ENCODE assay signal across 16 mouse cellular contexts in the genomic region with DNA sequence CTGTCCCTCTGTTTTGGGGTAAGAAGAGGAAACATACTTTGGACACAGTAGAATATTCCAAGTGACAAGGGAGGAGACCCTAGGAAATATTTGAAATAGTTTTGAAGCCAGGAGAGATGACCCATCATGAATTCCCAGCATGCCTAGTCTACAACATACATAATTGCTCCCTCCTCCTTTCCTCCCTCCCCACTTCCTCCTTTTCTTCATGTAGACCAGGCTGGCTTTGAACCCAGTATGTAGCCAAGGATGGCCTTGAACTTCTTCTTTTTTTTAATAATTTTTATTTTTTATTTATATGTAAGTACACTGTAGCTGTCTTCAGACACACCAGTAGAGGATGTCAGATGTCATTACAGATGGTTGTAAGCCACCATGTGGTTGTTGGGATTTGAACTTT. TPM values are rescaled to one million over a fixed set of nuclear protein-coding genes. Genes with fewer than 3 reads are reported as not detected.
DNase-seq lines count a peak whose midpoint lies in the region; ATAC-seq and TF ChIP-seq lines count a peak whose summit lies in the region.
"Had no signal": no experiment of that assay in that cellular context is flagged by ENCODE, and none has a peak within 500 bp of the region (broad histone marks: within the 10 kb centered on the region; RNA-seq: fewer than 3 reads in every experiment).

No protein-coding gene starts in this region.

- H3K9ac ChIP-seq in heart, adult 2 months (ENCODE audit: low read depth, low read length), result no peak overlapping the region
- H3K9ac ChIP-seq in liver, embryonic 13.5 days, result no peak overlapping the region
- H3K9ac ChIP-seq in forebrain, embryonic 12.5 days, result no peak overlapping the region
- H3K9ac ChIP-seq: forebrain, embryonic 15.5 days; heart, embryonic 15.5 days had no signal

- intact Hi-C loops in heart, adult 2 months (cut with DNase I), result loop anchor here (1.0 kb wide), 1 partner anchor 17 kb away; no protein-coding TSS in a partner anchor

- DNase-seq in heart, adult 2 months, result no peak
- no peak for DNase-seq in heart, adult 9 months (ENCODE audit: low spot score in 2 of 2)
- no peak for DNase-seq in liver, embryonic 13.5 days
- no peak for DNase-seq in liver
- DNase-seq in splenic B cell, adult 2 months (ENCODE audit: low read depth, low spot score), result peak; percentile 30
- DNase-seq: cerebellum, adult 9-11 months; retina, postnatal 1 day; right cerebral cortex, postnatal 4 days had no signal

- peaks cover 2% of the 10 kb centered on the region; the same call in 1 of the 2 replicates for H3K79me2 ChIP-seq in heart, adult 2 months (replicated peaks; ENCODE audit: control insufficient read depth, insufficient read depth, low read length)

- H3K4me1 ChIP-seq in heart, adult 2 months (ENCODE audit: control insufficient read depth, insufficient read depth, low read length), result peaks cover 15% of the 10 kb centered on the region
- peaks cover 45% of the 10 kb centered on the region for H3K4me1 ChIP-seq in liver, embryonic 13.5 days (replicated peaks)
- H3K4me1 ChIP-seq in bone marrow macrophage, adult 2 months (ENCODE audit: control insufficient read depth, insufficient read depth, low read length), result peaks cover 29% of the 10 kb centered on the region
- H3K4me1 ChIP-seq in forebrain, embryonic 12.5 days, result no peaks in the 10 kb centered on the region
- H3K4me1 ChIP-seq: forebrain, embryonic 15.5 days; hindbrain, embryonic 10.5 days had no signal

- H3K4me3 ChIP-seq in heart, adult 2 months, result peak overlapping the region; percentile 72
- no peak overlapping the region for H3K4me3 ChIP-seq in liver, embryonic 13.5 days (replicated peaks)
- no peak overlapping the region for H3K4me3 ChIP-seq in bone marrow macrophage, adult 2 months (ENCODE audit: insufficient read depth, low read length)
- H3K4me3 ChIP-seq in forebrain, embryonic 12.5 days (replicated peaks), result no peak overlapping the region
- H3K4me3 ChIP-seq: forebrain, embryonic 15.5 days; hindbrain, embryonic 10.5 days had no signal

- no peak for TF ChIP-seq POLR2A in heart, adult 2 months (IDR thresholded peaks at IDR 0.05; ENCODE audit: insufficient read depth, low read depth, low read length)
- no peak for TF ChIP-seq POLR2A in bone marrow macrophage, adult 2 months (IDR thresholded peaks at IDR 0.05; ENCODE audit: borderline replicate concordance, low read depth, low read length)

- H3K36me3 ChIP-seq in heart, adult 2 months (ENCODE audit: control insufficient read depth, insufficient read depth, low read length), result no peaks in the 10 kb centered on the region; the same call in 1 of the 2 replicates
- no peaks in the 10 kb centered on the region for H3K36me3 ChIP-seq in liver, embryonic 13.5 days
- no peaks in the 10 kb centered on the region for H3K36me3 ChIP-seq in splenic B cell, adult 2 months (ENCODE audit: control insufficient read depth, insufficient read depth, low read length, poor library complexity, severe bottlenecking)
- no peaks in the 10 kb centered on the region for H3K36me3 ChIP-seq in forebrain, embryonic 12.5 days (replicated peaks)
- H3K36me3 ChIP-seq: forebrain, embryonic 15.5 days; heart, embryonic 15.5 days; hindbrain, embryonic 10.5 days had no signal

- peak overlapping the region; percentile 60; the same call in 1 of the 2 replicates for H3K4me2 ChIP-seq in liver, embryonic 13.5 days
- no peak overlapping the region for H3K4me2 ChIP-seq in forebrain, embryonic 12.5 days
- H3K4me2 ChIP-seq: forebrain, embryonic 15.5 days had no signal

- no peak for TF ChIP-seq CTCF in heart, adult 2 months (IDR thresholded peaks at IDR 0.05)
- no peak for TF ChIP-seq CTCF in bone marrow macrophage, adult 2 months (IDR thresholded peaks at IDR 0.05; ENCODE audit: low read depth, low read length)

- 0 out of 2 replicates have a peak, but pooled peaks cover 2% of the 10 kb centered on the region for H3K9me3 ChIP-seq in liver, embryonic 13.5 days (replicated peaks)
- H3K9me3 ChIP-seq in forebrain, embryonic 12.5 days, result no peaks in the 10 kb centered on the region
- H3K9me3 ChIP-seq: forebrain, embryonic 15.5 days; heart, embryonic 15.5 days had no signal

- TF ChIP-seq EP300 in heart, adult 2 months (IDR thresholded peaks at IDR 0.05; ENCODE audit: insufficient read depth, low read depth, low read length), result no peak

- no peak for ATAC-seq in liver, embryonic 13.5 days (ENCODE audit: low read depth)
- no peak for ATAC-seq in forebrain, embryonic 12.5 days (ENCODE audit: low FRiP score)
- no peak for ATAC-seq in frontal cortex, adult (ENCODE audit: low TSS enrichment)
- ATAC-seq: forebrain, embryonic 15.5 days; hindbrain, postnatal 0 days; midbrain, embryonic 16.5 days had no signal

- H3K27me3 ChIP-seq in heart, adult 2 months (ENCODE audit: control insufficient read depth, insufficient read depth, low read length), result no peaks in the 10 kb centered on the region
- H3K27me3 ChIP-seq in liver, embryonic 13.5 days, result no peaks in the 10 kb centered on the region
- no peaks in the 10 kb centered on the region for H3K27me3 ChIP-seq in splenic B cell, adult 2 months (ENCODE audit: control insufficient read depth, insufficient read depth, low read length, poor library complexity, severe bottlenecking)
- H3K27me3 ChIP-seq in forebrain, embryonic 12.5 days, result no peaks in the 10 kb centered on the region
- H3K27me3 ChIP-seq: forebrain, embryonic 15.5 days; heart, embryonic 15.5 days had no signal

- peak overlapping the region; percentile 92 for H3K27ac ChIP-seq in heart, adult 2 months
- H3K27ac ChIP-seq in liver, embryonic 13.5 days, result no peak overlapping the region
- peak overlapping the region; percentile 25; the same call in 1 of the 2 replicates for H3K27ac ChIP-seq in bone marrow macrophage, adult 2 months (ENCODE audit: insufficient read depth, low read depth, low read length)
- H3K27ac ChIP-seq in forebrain, embryonic 12.5 days, result no peak overlapping the region
- H3K27ac ChIP-seq: forebrain, embryonic 15.5 days; hindbrain, embryonic 10.5 days; hindbrain, postnatal 0 days had no signal

RNA-seq across cellular contexts. Expression of a gene that starts 0.8 kb away (rescaled TPM):
- total RNA-seq in heart, adult 2 months (2021), result 10 to 100 TPM; 20.7 to 23.1 TPM
- 49.5 and 93.4 TPM in 2 replicates for polyA plus RNA-seq in heart, adult 2 months (2012; rRNA removed)
- 64.8 and 69.1 TPM in 2 replicates for polyA plus RNA-seq in liver, embryonic 13.5 days (2015; fragmentation: Nextera tagmentation; extraction: Ambion mirVana)
- 114 and 145 TPM in 2 replicates for polyA plus RNA-seq in bone marrow macrophage, adult 2 months (2012; ENCODE audit: insufficient read depth, insufficient read length, missing spikeins)
- polyA plus RNA-seq in forebrain, embryonic 12.5 days (2016; fragmentation: Nextera tagmentation; extraction: Ambion mirVana), result 4.8 and 5.7 TPM in 2 replicates

Comparison
In these comparisons a context has a peak if more than half of its experiments do, and no peak if none do; other contexts are left out.
1. H3K27ac ChIP-seq: peak in heart, adult 2 months (single experiment) and bone marrow macrophage, adult 2 months (single experiment); none in liver, embryonic 13.5 days (single experiment) and forebrain, embryonic 12.5 days (single experiment).